10 mouse cellular contexts compared by ENCODE assay signal in the genomic region with DNA sequence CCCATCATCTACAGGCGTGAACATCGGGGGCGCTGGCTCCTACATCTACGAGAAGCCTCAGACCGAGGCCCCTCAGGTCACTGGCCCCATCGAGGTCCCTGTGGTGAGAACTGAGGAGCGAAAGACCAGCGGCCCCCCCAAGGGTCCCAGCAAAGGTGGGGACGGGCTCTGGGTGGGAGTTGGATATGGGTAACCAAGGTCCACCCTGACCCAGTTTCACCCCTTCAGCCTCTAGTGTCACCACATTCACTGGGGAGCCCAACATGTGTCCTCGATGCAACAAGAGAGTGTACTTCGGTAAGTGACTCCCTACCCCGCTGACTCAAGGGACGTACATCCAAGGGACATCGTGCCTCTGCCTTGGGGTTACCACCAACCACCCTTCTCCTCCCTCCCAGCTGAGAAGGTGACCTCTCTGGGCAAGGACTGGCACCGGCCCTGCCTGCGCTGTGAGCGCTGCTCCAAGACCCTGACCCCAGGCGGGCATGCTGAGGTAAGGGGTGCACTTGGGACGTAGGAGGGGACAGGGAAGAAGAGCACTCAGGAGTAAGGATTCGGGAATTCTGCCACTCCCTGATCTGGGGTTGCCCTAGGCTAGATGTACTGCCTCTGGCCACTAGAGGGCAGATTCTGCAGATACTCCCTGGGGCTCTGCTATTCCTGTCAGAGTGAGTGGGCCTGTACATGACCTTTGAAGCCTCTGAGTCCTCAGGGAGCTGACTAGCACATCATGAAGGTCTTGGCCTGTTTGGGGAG. TPM values are rescaled to one million over a fixed set of nuclear protein-coding genes. Genes with fewer than 3 reads are reported as not detected.
DNase-seq lines count a peak whose midpoint lies in the region; ATAC-seq and TF ChIP-seq lines count a peak whose summit lies in the region.
"Had no signal": no experiment of that assay in that cellular context is flagged by ENCODE, and none has a peak within 500 bp of the region (broad histone marks: within the 10 kb centered on the region; RNA-seq: fewer than 3 reads in every experiment).

No protein-coding gene starts in this region.

- H3K4me3 ChIP-seq in intestine, postnatal 0 days (ENCODE audit: low read depth, low read length) = no peak overlapping the region
- H3K4me3 ChIP-seq in intestine, embryonic 16.5 days (ENCODE audit: low read length) = no peak overlapping the region
- H3K4me3 ChIP-seq in CH12.LX (replicated peaks in 1 of 3; ENCODE audit: low read depth in 2 of 3, low read length in 2 of 3, poor library complexity in 1 of 3) (no peak overlapping the region), myocyte (peak overlapping the region; percentile 93)
- H3K4me3 ChIP-seq in bone marrow, adult 2 months (replicated peaks; ENCODE audit: control insufficient read depth, low read depth, low read length) = no peak overlapping the region
- H3K4me3 ChIP-seq in heart, embryonic 16.5 days (ENCODE audit: low read length) = peak overlapping the region; percentile 88
- H3K4me3 ChIP-seq: embryonic facial prominence, embryonic 12.5 days; liver, embryonic 15.5 days had no signal

- no peak overlapping the region for H3K9ac ChIP-seq in intestine, postnatal 0 days (ENCODE audit: low read depth, low read length)
- H3K9ac ChIP-seq in intestine, embryonic 16.5 days (ENCODE audit: low read depth, low read length) = no peak overlapping the region
- no peak overlapping the region for H3K9ac ChIP-seq in CH12.LX (ENCODE audit: insufficient read depth, low read depth)
- peak overlapping the region; percentile 97 for H3K9ac ChIP-seq in heart, embryonic 16.5 days (ENCODE audit: low read length)
- H3K9ac ChIP-seq: embryonic facial prominence, embryonic 12.5 days; liver, embryonic 15.5 days had no signal

- TF ChIP-seq CTCF in intestine, postnatal 0 days (IDR thresholded peaks at IDR 0.05; ENCODE audit: low read depth) = peak; percentile 81
- TF ChIP-seq CTCF in CH12.LX (conservative IDR thresholded peaks at IDR 0.05 in 1 of 2, IDR thresholded peaks at IDR 0.05 in 1 of 2; ENCODE audit: low read depth in 2 of 2, low read length in 2 of 2) = peak; percentile 77 to 90
- peak; percentile 81 for TF ChIP-seq CTCF in bone marrow, adult 2 months (IDR thresholded peaks at IDR 0.05; ENCODE audit: control insufficient read depth, insufficient read depth, low read length)

- WGBS in intestine, postnatal 0 days = 79% methylated on average over 20 of the region's 20 CpGs
- 82% methylated on average over 20 of the region's 20 CpGs for WGBS in intestine, embryonic 16.5 days
- 75% methylated on average over 20 of the region's 20 CpGs for WGBS in bone marrow, adult 2 months
- WGBS in heart, embryonic 16.5 days = 73% methylated on average over 20 of the region's 20 CpGs

- H3K27ac ChIP-seq in intestine, postnatal 0 days (ENCODE audit: low read depth, low read length) = no peak overlapping the region
- no peak overlapping the region for H3K27ac ChIP-seq in intestine, embryonic 16.5 days (ENCODE audit: low read length)
- H3K27ac ChIP-seq in CH12.LX (ENCODE audit: insufficient read depth, low read depth) = no peak overlapping the region
- H3K27ac ChIP-seq in bone marrow, adult 2 months (ENCODE audit: control insufficient read depth, insufficient read depth, low read depth, low read length, poor library complexity) = no peak overlapping the region
- H3K27ac ChIP-seq in heart, embryonic 16.5 days (ENCODE audit: low read length) = peak overlapping the region; percentile 99
- H3K27ac ChIP-seq: embryonic facial prominence, embryonic 12.5 days; liver, embryonic 15.5 days had no signal

- H3K9me3 ChIP-seq in intestine, postnatal 0 days (ENCODE audit: control insufficient read depth) = no peaks in the 10 kb centered on the region
- no peaks in the 10 kb centered on the region for H3K9me3 ChIP-seq in intestine, embryonic 16.5 days (ENCODE audit: control insufficient read depth, low read length)
- H3K9me3 ChIP-seq in CH12.LX (replicated peaks; ENCODE audit: low read length) = peaks cover 22% of the 10 kb centered on the region
- no peaks in the 10 kb centered on the region for H3K9me3 ChIP-seq in heart, embryonic 16.5 days (replicated peaks; ENCODE audit: control insufficient read depth, low read length)
- H3K9me3 ChIP-seq: embryonic facial prominence, embryonic 12.5 days; liver, embryonic 15.5 days had no signal

- H3K4me1 ChIP-seq in intestine, postnatal 0 days (replicated peaks; ENCODE audit: control insufficient read depth, insufficient read depth, low read length) = peaks cover 19% of the 10 kb centered on the region
- H3K4me1 ChIP-seq in intestine, embryonic 16.5 days (ENCODE audit: control insufficient read depth, insufficient read depth, low read length) = peaks cover 59% of the 10 kb centered on the region
- peaks cover 10 to 25% of the 10 kb centered on the region in 2 experiments for H3K4me1 ChIP-seq in CH12.LX (ENCODE audit: control insufficient read depth in 1 of 2, insufficient read depth in 2 of 2)
- peaks cover 8% of the 10 kb centered on the region for H3K4me1 ChIP-seq in bone marrow, adult 2 months (ENCODE audit: control insufficient read depth, insufficient read depth, low read length)
- peaks cover 66% of the 10 kb centered on the region for H3K4me1 ChIP-seq in heart, embryonic 16.5 days (ENCODE audit: control insufficient read depth, insufficient read depth, low read length)

- dilution Hi-C loops in CH12.LX (cut with MboI; ENCODE audit: extremely low pct_ligation_motif_present, extremely low pct_unique_long_range_greater_than_20kb, low sequenced_read_pairs) = no loop called here

- in situ Hi-C loops in CH12.LX (cut with MboI; ENCODE audit: low pct_ligation_motif_present, low pct_unique_long_range_greater_than_20kb, low sequenced_read_pairs) = no loop called here

- no peak for TF ChIP-seq EP300 in CH12.LX (IDR thresholded peaks at IDR 0.05; ENCODE audit: low read length)

- no peak for ATAC-seq in intestine, postnatal 0 days
- no peak for ATAC-seq in intestine, embryonic 16.5 days
- ATAC-seq in heart, embryonic 16.5 days (replicated peaks; ENCODE audit: extremely low read depth, insufficient read depth, low FRiP score) = no peak
- no peak for ATAC-seq in erythroblast, adult 5-6 weeks (replicated peaks; ENCODE audit: low FRiP score, poor library complexity, severe bottlenecking)

- H3ac ChIP-seq in myocyte (ENCODE audit: control insufficient read depth, insufficient read length) = no peak overlapping the region

- no peaks in the 10 kb centered on the region for H3K79me2 ChIP-seq in CH12.LX (replicated peaks; ENCODE audit: control insufficient read depth, extremely low read depth, insufficient read depth, poor library complexity, severe bottlenecking)
- H3K79me2 ChIP-seq in myocyte (ENCODE audit: control insufficient read depth, insufficient read depth) = peaks cover 33% of the 10 kb centered on the region

- DNase-seq in CH12.LX (ENCODE audit: extremely low read depth) = peak; percentile 33
- no peak for DNase-seq in ovary, postnatal 10 days (ENCODE audit: low spot score)

- H3K36me3 ChIP-seq in intestine, postnatal 0 days (ENCODE audit: control insufficient read depth, insufficient read depth) = peaks cover 7% of the 10 kb centered on the region; the same call in 1 of the 2 replicates
- H3K36me3 ChIP-seq in intestine, embryonic 16.5 days (ENCODE audit: control insufficient read depth, insufficient read depth, low read length) = no peaks in the 10 kb centered on the region
- H3K36me3 ChIP-seq in CH12.LX (replicated peaks in 1 of 2; ENCODE audit: control insufficient read depth in 1 of 2, insufficient read depth in 1 of 2, low read length in 1 of 2) = peaks cover 0 to 21% of the 10 kb centered on the region in 2 experiments
- peaks cover 26% of the 10 kb centered on the region for H3K36me3 ChIP-seq in heart, embryonic 16.5 days (ENCODE audit: control insufficient read depth, insufficient read depth)
- peaks cover 23% of the 10 kb centered on the region for H3K36me3 ChIP-seq in myocyte (ENCODE audit: control insufficient read depth, insufficient read depth)
- H3K36me3 ChIP-seq: embryonic facial prominence, embryonic 12.5 days had no signal

- TF ChIP-seq POLR2A in CH12.LX (IDR thresholded peaks at IDR 0.05; ENCODE audit: low read depth, low read length) = no peak
- TF ChIP-seq POLR2A in bone marrow, adult 2 months (IDR thresholded peaks at IDR 0.05; ENCODE audit: borderline replicate concordance, control insufficient read depth, low read depth, low read length) = no peak
- no peak for TF ChIP-seq POLR2A in myocyte (IDR thresholded peaks at IDR 0.05; ENCODE audit: insufficient read length, low read depth)

- peaks cover 34% of the 10 kb centered on the region for H3K27me3 ChIP-seq in intestine, postnatal 0 days (replicated peaks; ENCODE audit: control insufficient read depth, insufficient read depth, low read length)
- peaks cover 21% of the 10 kb centered on the region for H3K27me3 ChIP-seq in intestine, embryonic 16.5 days (replicated peaks; ENCODE audit: control insufficient read depth, insufficient read depth, low read length)
- H3K27me3 ChIP-seq in CH12.LX (replicated peaks) (peaks cover 15% of the 10 kb centered on the region), myocyte (ENCODE audit: control insufficient read depth, insufficient read depth, insufficient read length) (no peaks in the 10 kb centered on the region)
- no peaks in the 10 kb centered on the region for H3K27me3 ChIP-seq in heart, embryonic 16.5 days (ENCODE audit: control insufficient read depth, insufficient read depth, low read length)

- peak; percentile 11 for TF ChIP-seq RAD21 in CH12.LX (IDR thresholded peaks at IDR 0.05; ENCODE audit: low read depth, low read length)

- no peak overlapping the region for H3K4me2 ChIP-seq in intestine, postnatal 0 days (replicated peaks; ENCODE audit: low read depth)
- H3K4me2 ChIP-seq in intestine, embryonic 16.5 days (ENCODE audit: low read depth, low read length) = no peak overlapping the region
- no peak overlapping the region for H3K4me2 ChIP-seq in CH12.LX (ENCODE audit: insufficient read depth, low read depth, poor library complexity, severe bottlenecking)
- H3K4me2 ChIP-seq in heart, embryonic 16.5 days (ENCODE audit: low read depth, low read length) = peak overlapping the region; percentile 79
- H3K4me2 ChIP-seq in myocyte (ENCODE audit: low read depth) = peak overlapping the region; percentile 96
- H3K4me2 ChIP-seq: embryonic facial prominence, embryonic 12.5 days; liver, embryonic 15.5 days had no signal

RNA-seq across cellular contexts. Expression of a gene that starts 1.9 kb away (rescaled TPM):
- 1,918 and 1,992 TPM in 2 replicates for polyA plus RNA-seq in intestine, postnatal 0 days (2015; fragmentation: Nextera tagmentation; extraction: Ambion mirVana)
- 489 and 523 TPM in 2 replicates for polyA plus RNA-seq in intestine, embryonic 16.5 days (2015; fragmentation: Nextera tagmentation; extraction: Ambion mirVana)
- total RNA-seq in CH12.LX (2012; rRNA removed) = 61.5 and 77.2 TPM in 2 replicates
- total RNA-seq in CH12.LX (2014; rRNA removed) = 1.6 and 2.0 TPM in 2 replicates
- 1.6 and 2.8 TPM in 2 replicates for polyA plus RNA-seq in CH12.LX (2012; ENCODE audit: insufficient read length, low read depth)
- polyA plus RNA-seq in bone marrow, adult 2 months (2011; ENCODE audit: insufficient read depth, insufficient read length, low replicate concordance, missing spikeins) = 166 and 201 TPM in 2 replicates
- 719 and 763 TPM in 2 replicates for polyA plus RNA-seq in heart, embryonic 16.5 days (2015; fragmentation: Nextera tagmentation; extraction: Ambion mirVana)
- 1,677 TPM for polyA plus RNA-seq in myocyte (2012; fragmentation: generic; extraction: Trizol)
- 111 and 139 TPM in 2 replicates for total RNA-seq in erythroblast, adult 5-6 weeks (2015; ENCODE audit: low replicate concordance)
- total RNA-seq in erythroblast, adult 5-6 weeks (2017; ENCODE audit: low replicate concordance) = 75.3 and 179 TPM in 2 replicates

RNA-seq across cellular contexts. Expression of a gene that starts 4.1 kb away (rescaled TPM):
- polyA plus RNA-seq in intestine, postnatal 0 days (2015; fragmentation: Nextera tagmentation; extraction: Ambion mirVana) = 90.4 and 96.8 TPM in 2 replicates
- 124 and 130 TPM in 2 replicates for polyA plus RNA-seq in intestine, embryonic 16.5 days (2015; fragmentation: Nextera tagmentation; extraction: Ambion mirVana)
- total RNA-seq in CH12.LX (2012; rRNA removed) (6.8 and 7.7 TPM in 2 replicates), CH12.LX (2014; rRNA removed) (0.16 TPM in 1 of 2 replicates, not detected in the other)
- polyA plus RNA-seq in CH12.LX (2012; ENCODE audit: insufficient read length, low read depth) (0.89 and 1.9 TPM in 2 replicates), myocyte (2012; fragmentation: generic; extraction: Trizol) (1,146 TPM)
- polyA plus RNA-seq in bone marrow, adult 2 months (2011; ENCODE audit: insufficient read depth, insufficient read length, low replicate concordance, missing spikeins) = 23.6 and 24.6 TPM in 2 replicates
- 1,743 and 2,017 TPM in 2 replicates for polyA plus RNA-seq in heart, embryonic 16.5 days (2015; fragmentation: Nextera tagmentation; extraction: Ambion mirVana)
- 6.9 and 9.0 TPM in 2 replicates for total RNA-seq in erythroblast, adult 5-6 weeks (2015; ENCODE audit: low replicate concordance)
- 3.6 and 3.9 TPM in 2 replicates for total RNA-seq in erythroblast, adult 5-6 weeks (2017; ENCODE audit: low replicate concordance)

RNA-seq across cellular contexts. Expression of a gene that starts 12.0 kb away (rescaled TPM):
- polyA plus RNA-seq in intestine, postnatal 0 days (2015; fragmentation: Nextera tagmentation; extraction: Ambion mirVana) = 5.5 and 6.8 TPM in 2 replicates
- 21.4 and 22.7 TPM in 2 replicates for polyA plus RNA-seq in intestine, embryonic 16.5 days (2015; fragmentation: Nextera tagmentation; extraction: Ambion mirVana)
- 14.0 and 16.2 TPM in 2 replicates for total RNA-seq in CH12.LX (2012; rRNA removed)
- 5.4 and 6.4 TPM in 2 replicates for total RNA-seq in CH12.LX (2014; rRNA removed)
- polyA plus RNA-seq in CH12.LX (2012; ENCODE audit: insufficient read length, low read depth) = 9.0 and 9.8 TPM in 2 replicates
- 7.0 and 16.0 TPM in 2 replicates for polyA plus RNA-seq in bone marrow, adult 2 months (2011; ENCODE audit: insufficient read depth, insufficient read length, low replicate concordance, missing spikeins)
- polyA plus RNA-seq in heart, embryonic 16.5 days (2015; fragmentation: Nextera tagmentation; extraction: Ambion mirVana) = 25.0 and 28.1 TPM in 2 replicates
- polyA plus RNA-seq in myocyte (2012; fragmentation: generic; extraction: Trizol) = 6.6 TPM
- 1.0 and 1.9 TPM in 2 replicates for total RNA-seq in erythroblast, adult 5-6 weeks (2015; ENCODE audit: low replicate concordance)
- 7.5 and 8.2 TPM in 2 replicates for total RNA-seq in erythroblast, adult 5-6 weeks (2017; ENCODE audit: low replicate concordance)

RNA-seq across cellular contexts. Expression of a gene that starts 41.6 kb away (rescaled TPM):
- polyA plus RNA-seq in intestine, postnatal 0 days (2015; fragmentation: Nextera tagmentation; extraction: Ambion mirVana) = 3.4 and 3.5 TPM in 2 replicates
- 5.6 and 5.8 TPM in 2 replicates for polyA plus RNA-seq in intestine, embryonic 16.5 days (2015; fragmentation: Nextera tagmentation; extraction: Ambion mirVana)
- total RNA-seq in CH12.LX (2012; rRNA removed) (not detected in 2 replicates), CH12.LX (2014; rRNA removed) (not detected in 2 replicates)
- polyA plus RNA-seq in CH12.LX (2012; ENCODE audit: insufficient read length, low read depth) (not detected in 2 replicates), myocyte (2012; fragmentation: generic; extraction: Trizol) (4.1 TPM)
- not detected in 2 replicates for polyA plus RNA-seq in bone marrow, adult 2 months (2011; ENCODE audit: insufficient read depth, insufficient read length, low replicate concordance, missing spikeins)
- 5.5 and 7.8 TPM in 2 replicates for polyA plus RNA-seq in heart, embryonic 16.5 days (2015; fragmentation: Nextera tagmentation; extraction: Ambion mirVana)
- total RNA-seq in erythroblast, adult 5-6 weeks (2015; ENCODE audit: low replicate concordance) = not detected in 2 replicates
- total RNA-seq in erythroblast, adult 5-6 weeks (2017; ENCODE audit: low replicate concordance) = 1.0 TPM in 1 of 2 replicates, not detected in the other

RNA-seq across cellular contexts. Expression of a gene that starts 46.1 kb away (rescaled TPM):
- 4.9 and 5.6 TPM in 2 replicates for polyA plus RNA-seq in intestine, postnatal 0 days (2015; fragmentation: Nextera tagmentation; extraction: Ambion mirVana)
- polyA plus RNA-seq in intestine, embryonic 16.5 days (2015; fragmentation: Nextera tagmentation; extraction: Ambion mirVana) = 8.0 TPM in 2 replicates
- total RNA-seq in CH12.LX (2012; rRNA removed) = 29.5 and 39.4 TPM in 2 replicates
- total RNA-seq in CH12.LX (2014; rRNA removed) = 11.5 and 12.7 TPM in 2 replicates
- 68.6 and 76.7 TPM in 2 replicates for polyA plus RNA-seq in CH12.LX (2012; ENCODE audit: insufficient read length, low read depth)
- 17.9 and 20.9 TPM in 2 replicates for polyA plus RNA-seq in bone marrow, adult 2 months (2011; ENCODE audit: insufficient read depth, insufficient read length, low replicate concordance, missing spikeins)
- polyA plus RNA-seq in heart, embryonic 16.5 days (2015; fragmentation: Nextera tagmentation; extraction: Ambion mirVana) = 10.8 and 12.1 TPM in 2 replicates
- polyA plus RNA-seq in myocyte (2012; fragmentation: generic; extraction: Trizol) = 101 TPM
- total RNA-seq in erythroblast, adult 5-6 weeks (2015; ENCODE audit: low replicate concordance) = 14.8 and 15.0 TPM in 2 replicates
- total RNA-seq in erythroblast, adult 5-6 weeks (2017; ENCODE audit: low replicate concordance) = 8.5 and 13.6 TPM in 2 replicates

Comparison
In these comparisons a context has a peak if more than half of its experiments do, and no peak if none do; other contexts are left out.
1. H3K4me2 ChIP-seq: peak in heart, embryonic 16.5 days (single experiment) and myocyte (single experiment); none in intestine, postnatal 0 days (single experiment), intestine, embryonic 16.5 days (single experiment) and CH12.LX (single experiment).
2. H3K4me3 ChIP-seq: peak in heart, embryonic 16.5 days (single experiment) and myocyte (single experiment); none in intestine, postnatal 0 days (single experiment), intestine, embryonic 16.5 days (single experiment), CH12.LX (0 of 3) and bone marrow, adult 2 months (single experiment).
3. RNA of a gene that starts 1.9 kb away (polyA plus RNA-seq): 1,918 to 1,992 TPM in intestine, postnatal 0 days, 1,677 TPM in myocyte (single experiment), 719 to 763 TPM in heart, embryonic 16.5 days, 489 to 523 TPM in intestine, embryonic 16.5 days and 166 to 201 TPM in bone marrow, adult 2 months; 1.6 to 2.8 TPM in CH12.LX; every median in the first group is over 10 times any median in the second.
4. Peak in every context shown above with its lines, with median percentiles within 50 percentile points of each other: CTCF ChIP-seq.